Mouse (Mus musculus) heart, postnatal 0 days (tissue): ENCODE measurements around the gene Aspscr1. TPM values are rescaled to one million over a fixed set of nuclear protein-coding genes. Genes with fewer than 3 reads are reported as not detected.

Experiments
- ATAC-seq: fragments of 200-750 bp; cut with Nextera tagmentation; 2 replicates; pipeline ENCODE4 v1.8.0; 2017; ENCODE audit warnings: low read depth, moderate number of reproducible peaks, moderate library complexity; ENCODE audit not compliant: insufficient read depth
- DNase-seq: peaks from one replicate; pipeline ENCODE4 v3.0.0-alpha.2; 2016; ENCODE audit warnings: low spot score
- H3K27ac ChIP-seq: fragments of 300-500 bp; sonication (generic); 2 replicates; pipeline ENCODE4 v1.5.1; 2014; ENCODE audit warnings: low read depth, mild to moderate bottlenecking
- H3K27me3 ChIP-seq: fragments of 300-500 bp; sonication (generic); 2 replicates; pipeline ENCODE4 v1.6.1; 2014; ENCODE audit warnings: low read length, mixed read lengths; ENCODE audit not compliant: control insufficient read depth, insufficient read depth
- H3K36me3 ChIP-seq: fragments of 300-500 bp; sonication (generic); replicated peaks from 2 replicates; pipeline ENCODE4 v1.6.1; 2014; ENCODE audit warnings: low read length, mixed read lengths; ENCODE audit not compliant: control insufficient read depth, insufficient read depth
- H3K4me1 ChIP-seq: fragments of 300-500 bp; sonication (generic); 2 replicates; pipeline ENCODE4 v1.6.1; 2014; ENCODE audit warnings: antibody characterized with exemption; ENCODE audit not compliant: control insufficient read depth, insufficient read depth
- H3K4me2 ChIP-seq: fragments of 300-500 bp; sonication (generic); 2 replicates; pipeline ENCODE4 v1.6.1; 2014; ENCODE audit warnings: low read depth, mild to moderate bottlenecking, low read length, moderate library complexity
- H3K4me3 ChIP-seq: fragments of 300-500 bp; sonication (generic); 2 replicates; pipeline ENCODE4 v1.5.1; 2014; ENCODE audit warnings: low read depth, low read length
- H3K9ac ChIP-seq: fragments of 300-500 bp; sonication (generic); replicated peaks from 2 replicates; pipeline ENCODE4 v1.6.1; 2014; ENCODE audit warnings: low read depth, low read length, mixed read lengths
- H3K9me3 ChIP-seq: fragments of 300-500 bp; sonication (generic); replicated peaks from 2 replicates; pipeline ENCODE4 v1.6.1; 2016; ENCODE audit warnings: low read length; ENCODE audit not compliant: control insufficient read depth
- CTCF ChIP-seq: IDR thresholded peaks from 2 replicates; pipeline ENCODE4 v1.5.1; 2016; ENCODE audit warnings: antibody characterized with exemption, control low read depth, low read depth
- EP300 ChIP-seq: IDR thresholded peaks from 2 replicates; pipeline ENCODE4 v1.6.1; 2016; ENCODE audit warnings: antibody characterized with exemption, low read depth
- WGBS: fragments of 180-500 bp; shearing (Covaris S2); extraction: QIAGEN DNeasy Blood & Tissue Kit; methylation state at CpG from one replicate; pipeline ENCODE4 v1.1.7; 2014; 5-methylcytosine and 5-hydroxymethylcytosine counted together
- polyA plus RNA-seq: library from polyadenylated mRNA; unstranded; fragments of >200 nt; fragmentation: Nextera tagmentation; extraction: Ambion mirVana; gene quantifications from 2 replicates; pipeline ENCODE4 v1.2.1, GENCODE M21; 2015
- total RNA-seq: library from RNA; depleted of rRNA; stranded (reverse); fragments of >200 nt; gene quantifications from 2 replicates; pipeline ENCODE4 v1.2.3, GENCODE M21; 2014; ENCODE audit warnings: low replicate concordance

The Aspscr1 gene
- total and polyA plus RNA-seq, 2 experiments from 2014 or later, result 87.9 to 146 TPM

GRCm38 (mm10) chr11:120634810-120635209 lies 38.0 kb upstream of the Aspscr1 start:
- DNase-seq (no peak), ATAC-seq (no peak)
- Histone ChIP-seq H3K4me3 (no peak overlapping the region), H3K9me3 (no peaks in the 10 kb centered on the region), H3K27ac (no peak overlapping the region), H3K27me3 (no peaks in the 10 kb centered on the region), H3K4me1 (peaks cover 26% of the 10 kb centered on the region), H3K9ac (no peak overlapping the region), H3K4me2 (no peak overlapping the region), H3K36me3 (no peaks in the 10 kb centered on the region)
- 85% methylated on average over 5 of the region's 5 CpGs for WGBS
- TF ChIP-seq CTCF (no peak), EP300 (no peak)

- no peak for ATAC-seq
- H3K27ac ChIP-seq, result no peak overlapping the region
- no peak for TF ChIP-seq CTCF
- no peak for TF ChIP-seq EP300
Observed at GRCm38 (mm10) chr11:120641255-120641654, 31.5 kb upstream of the Aspscr1 start.

DNA sequence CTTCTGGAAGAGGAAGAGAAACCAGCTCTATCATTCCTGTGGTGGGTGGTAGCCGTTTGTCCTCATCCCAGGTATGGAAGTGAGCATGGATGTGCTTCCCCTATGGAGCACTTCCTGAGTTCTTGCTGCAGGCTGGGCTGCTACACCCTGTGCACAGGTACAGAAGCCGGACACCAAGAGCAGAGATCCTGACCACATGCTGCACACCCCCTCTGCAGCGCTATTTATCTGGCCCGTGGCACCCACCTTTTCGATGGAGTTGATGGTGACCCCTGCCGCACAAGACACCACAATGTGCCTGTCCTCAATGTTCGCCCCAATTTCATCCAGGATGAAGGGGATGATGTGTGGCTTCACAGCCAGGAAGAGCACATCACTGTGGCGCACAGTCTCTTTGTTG lies 30.9 kb upstream of the Aspscr1 start:
- ATAC-seq, result no peak
- H3K36me3 ChIP-seq, result no peaks in the 10 kb centered on the region
- TF ChIP-seq CTCF, result no peak
- no peak for TF ChIP-seq EP300
- no peaks in the 10 kb centered on the region for H3K27me3 ChIP-seq
- 84% methylated on average over 8 of the region's 8 CpGs for WGBS
- no peaks in the 10 kb centered on the region for H3K9me3 ChIP-seq
- no peak overlapping the region for H3K9ac ChIP-seq
- no peak overlapping the region for H3K4me3 ChIP-seq
- H3K4me2 ChIP-seq, result no peak overlapping the region
- no peak for DNase-seq
- H3K27ac ChIP-seq, result no peak overlapping the region
- peaks cover 20% of the 10 kb centered on the region for H3K4me1 ChIP-seq

More at GRCm38 (mm10) chr11:120641255-120641654, 31.5 kb upstream of the Aspscr1 start:
- 51% methylated on average over 9 of the region's 9 CpGs for WGBS
- H3K27me3 ChIP-seq, result no peaks in the 10 kb centered on the region
- no peaks in the 10 kb centered on the region for H3K36me3 ChIP-seq
- H3K4me3 ChIP-seq, result no peak overlapping the region
- DNase-seq, result no peak
- H3K9ac ChIP-seq, result no peak overlapping the region
- no peaks in the 10 kb centered on the region for H3K9me3 ChIP-seq
- peaks cover 14% of the 10 kb centered on the region for H3K4me1 ChIP-seq
- no peak overlapping the region for H3K4me2 ChIP-seq

GRCm38 (mm10) chr11:120642939-120643600 lies 29.7 kb upstream of the Aspscr1 start:
- WGBS, result 1% methylated on average over 18 of the region's 18 CpGs
- Histone ChIP-seq H3K4me3 (peak overlapping the region; percentile 52), H3K9me3 (no peaks in the 10 kb centered on the region), H3K4me1 (peaks cover 23% of the 10 kb centered on the region), H3K36me3 (no peaks in the 10 kb centered on the region), H3K9ac (peak overlapping the region; percentile 62), H3K27ac (no peak overlapping the region), H3K27me3 (no peaks in the 10 kb centered on the region), H3K4me2 (peak overlapping the region; percentile 95)
- DNase-seq, result no peak
- TF ChIP-seq CTCF (no peak), EP300 (no peak)
- 0 out of 2 replicates have a peak, but pooled peaks have one; percentile 10 for ATAC-seq

- TF ChIP-seq EP300, result no peak
- TF ChIP-seq CTCF, result no peak
- Histone ChIP-seq H3K27ac (no peak within 1 kb of the TSS), H3K4me2 (peak within 1 kb of the TSS; percentile 95), H3K4me3 (peak within 1 kb of the TSS; percentile 52), H3K36me3 (no peaks in the 10 kb centered on the region), H3K9me3 (no peaks in the 10 kb centered on the region), H3K4me1 (peaks cover 23% of the 10 kb centered on the region), H3K9ac (peak within 1 kb of the TSS; percentile 62), H3K27me3 (no peaks in the 10 kb centered on the region)
- WGBS, result 0% methylated on average over 15 of the region's 15 CpGs
- peak; percentile 91 for DNase-seq
- ATAC-seq, result peak; percentile 91
Observed at GRCm38 (mm10) chr11:120643601-120643987, 29.2 kb upstream of the Aspscr1 start, which contains the start of gene Pycr1. Gene Pycr1, minus strand, starts transcription at chr11:120643769.
